Mouse (Mus musculus) spleen, adult 2 months (tissue): ENCODE results near the gene Vmn1r115. TPM values are rescaled to one million over a fixed set of nuclear protein-coding genes. Genes with fewer than 3 reads are reported as not detected.
"Not testable (repeated sequence)": the region's sequence is repeated elsewhere in the genome, so short reads cannot be mapped to it uniquely, and the experiment has no call there.

ENCODE experiments used
- DNase-seq, 2 experiments: peaks; one replicate each; pipeline versions ENCODE4 v3.0.0 to v3.0.0-alpha.2; 2012 to 2021; ENCODE audit warnings: low spot score in 2 of 2, low read depth in 1 of 2
- H3K27ac ChIP-seq: fragments of 200-500 bp; 2 replicates; pipeline ENCODE4 v1.5.1; 2012; ENCODE audit warnings: low read length, inconsistent platforms; ENCODE audit not compliant: insufficient read depth
- H3K27me3 ChIP-seq: fragments of 200-500 bp; 2 replicates; pipeline ENCODE4 v1.6.1; 2012; ENCODE audit warnings: mild to moderate bottlenecking, moderate library complexity, low read length, inconsistent platforms; ENCODE audit not compliant: control insufficient read depth, insufficient read depth
- H3K36me3 ChIP-seq: fragments of 200-500 bp; 2 replicates; pipeline ENCODE4 v1.6.1; 2012; ENCODE audit warnings: mild to moderate bottlenecking, low read length, inconsistent platforms; ENCODE audit not compliant: control insufficient read depth, insufficient read depth
- H3K4me1 ChIP-seq: fragments of 200-500 bp; 2 replicates; pipeline ENCODE4 v1.6.1; 2011; ENCODE audit warnings: inconsistent platforms; ENCODE audit not compliant: control insufficient read depth, insufficient read depth, insufficient read length
- H3K4me3 ChIP-seq: fragments of 200-500 bp; 2 replicates; pipeline ENCODE4 v1.5.1; 2011; ENCODE audit warnings: mild to moderate bottlenecking, inconsistent platforms; ENCODE audit not compliant: insufficient read depth, insufficient read length; ENCODE audit errors: extremely low read depth
- WGBS: fragments of 180-500 bp; shearing (Covaris S2); methylation state at CpG from one replicate; pipeline ENCODE4 v1.1.7; 2018; 5-methylcytosine and 5-hydroxymethylcytosine counted together
- polyA plus RNA-seq: library from polyadenylated mRNA; depleted of rRNA; stranded (reverse); fragments of >200 nt; gene quantifications from 2 replicates; pipeline ENCODE4 v1.2.3, GENCODE M21; 2012; rRNA removed

The Vmn1r115 gene
- polyA plus RNA-seq = not detected in 2 replicates

DNA sequence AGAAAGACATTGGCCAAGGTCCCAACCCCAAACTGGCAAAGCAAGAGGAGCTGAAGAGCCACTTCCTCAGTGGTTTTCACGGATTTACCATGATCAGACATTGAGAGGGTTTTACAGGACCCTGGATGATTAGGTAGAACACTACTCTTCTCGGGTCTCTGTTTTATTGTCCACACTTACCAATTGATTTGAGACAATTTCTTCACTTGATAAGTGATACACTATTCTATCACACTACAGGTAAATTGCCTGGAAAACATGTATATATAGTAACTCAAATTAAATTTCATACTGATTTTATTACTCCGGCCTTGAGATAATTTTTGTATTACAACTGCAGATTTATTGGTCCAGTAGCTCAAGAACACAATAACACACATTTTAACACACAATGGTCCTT, at the start of gene Vmn1r115:
Vmn1r115 (minus strand) TSS at position 101 of the 400 bp plus-strand sequence.
- H3K36me3 ChIP-seq, H3K27me3 ChIP-seq, H3K4me1 ChIP-seq, DNase-seq, H3K27ac ChIP-seq, H3K4me3 ChIP-seq: not testable (repeated sequence)
- 94% methylated on average over 1 of the region's 3 CpGs for WGBS

GRCm38 (mm10) chr7:20884021-20884420, 39.2 kb upstream of the Vmn1r115 start, which contains the start of gene Vmn1r117:
Gene Vmn1r117, minus strand, starts transcription at chr7:20884121.
- H3K4me1 ChIP-seq, H3K27me3 ChIP-seq, DNase-seq, H3K4me3 ChIP-seq, H3K27ac ChIP-seq, H3K36me3 ChIP-seq: not testable (repeated sequence)
- no CpG with 5 or more reads among the region's 2 CpGs for WGBS

- not testable (repeated sequence) for DNase-seq, H3K4me1 ChIP-seq, H3K4me3 ChIP-seq, H3K27ac ChIP-seq, H3K27me3 ChIP-seq, H3K36me3 ChIP-seq
- WGBS = 52% methylated on average over 3 of the region's 3 CpGs
Observed at GRCm38 (mm10) chr7:20871956-20872355, 27.2 kb upstream of the Vmn1r115 start, which contains the start of gene Vmn1r116. Gene Vmn1r116, plus strand, starts transcription at chr7:20872256.

- not testable (repeated sequence) for H3K4me3 ChIP-seq, H3K27me3 ChIP-seq, H3K4me1 ChIP-seq, H3K27ac ChIP-seq, DNase-seq, H3K36me3 ChIP-seq
- WGBS = no CpG with 5 or more reads among the region's 5 CpGs
Observed at GRCm38 (mm10) chr7:20812086-20812485, 32.7 kb downstream of the Vmn1r115 start, which contains the start of gene Vmn1r114. Gene Vmn1r114, minus strand, starts transcription at chr7:20812186.

Other genes starting within 250 kb of the Vmn1r115 start
- not detected in 2 replicates for gene Gm4513, start 246.0 kb downstream of the Vmn1r115 start, polyA plus RNA-seq
- not detected in 2 replicates for gene Vmn1r107, start 176.1 kb downstream of the Vmn1r115 start, polyA plus RNA-seq
- gene Vmn1r111, start 141.8 kb downstream of the Vmn1r115 start, polyA plus RNA-seq = not detected in 2 replicates
- gene Gm10668, start 114.4 kb downstream of the Vmn1r115 start, polyA plus RNA-seq = not detected in 2 replicates
- gene Vmn1r112, start 73.8 kb downstream of the Vmn1r115 start, polyA plus RNA-seq = not detected in 2 replicates
- gene Vmn1r113, start 57.7 kb downstream of the Vmn1r115 start, polyA plus RNA-seq = not detected in 2 replicates
- gene Vmn1r114, start 32.8 kb downstream of the Vmn1r115 start, polyA plus RNA-seq = not detected in 2 replicates
- not detected in 2 replicates for gene Vmn1r116, start 27.3 kb upstream of the Vmn1r115 start, polyA plus RNA-seq
- not detected in 2 replicates for gene Vmn1r117, start 39.1 kb upstream of the Vmn1r115 start, polyA plus RNA-seq
- gene Vmn1r118, start 67.4 kb upstream of the Vmn1r115 start, polyA plus RNA-seq = not detected in 2 replicates
- not detected in 2 replicates for gene Vmn1r119, start 167.5 kb upstream of the Vmn1r115 start, polyA plus RNA-seq
- not detected in 2 replicates for gene Vmn1r120, start 208.8 kb upstream of the Vmn1r115 start, polyA plus RNA-seq